Mouse (Mus musculus) E14TG2a.4 (cell line): ENCODE measurements around the gene Kif14.

Experiments used
- H3K27me3 ChIP-seq: 2 replicates; pipeline ENCODE4 v1.6.1; 2014; ENCODE audit warnings: low read length, control low read depth; ENCODE audit not compliant: insufficient read depth
- H3K36me3 ChIP-seq: 2 replicates; pipeline ENCODE4 v1.6.1; 2014; ENCODE audit warnings: low read length, control low read depth; ENCODE audit not compliant: insufficient read depth
- H3K4me1 ChIP-seq: replicated peaks from 2 replicates; pipeline ENCODE4 v1.6.1; 2014; ENCODE audit warnings: low read depth, low read length, control low read depth
- H3K4me3 ChIP-seq: replicated peaks from 2 replicates; pipeline ENCODE4 v1.5.1; 2014; ENCODE audit warnings: mild to moderate bottlenecking, low read length
- H3K9me3 ChIP-seq: 2 replicates; pipeline ENCODE4 v1.6.1; 2014; ENCODE audit warnings: low read length, control low read depth
- CTCF ChIP-seq: conservative IDR thresholded peaks from 2 replicates; pipeline ENCODE4 v1.5.1; 2014; ENCODE audit warnings: low read length
- NANOG ChIP-seq: IDR thresholded peaks from 2 replicates; pipeline ENCODE4 v1.6.1; 2014; ENCODE audit warnings: borderline replicate concordance, low read length, mixed read lengths
- POU5F1 ChIP-seq: IDR thresholded peaks from 2 replicates; pipeline ENCODE4 v1.6.1; 2014; ENCODE audit warnings: low read length, borderline replicate concordance

Kif14 gene

DNA sequence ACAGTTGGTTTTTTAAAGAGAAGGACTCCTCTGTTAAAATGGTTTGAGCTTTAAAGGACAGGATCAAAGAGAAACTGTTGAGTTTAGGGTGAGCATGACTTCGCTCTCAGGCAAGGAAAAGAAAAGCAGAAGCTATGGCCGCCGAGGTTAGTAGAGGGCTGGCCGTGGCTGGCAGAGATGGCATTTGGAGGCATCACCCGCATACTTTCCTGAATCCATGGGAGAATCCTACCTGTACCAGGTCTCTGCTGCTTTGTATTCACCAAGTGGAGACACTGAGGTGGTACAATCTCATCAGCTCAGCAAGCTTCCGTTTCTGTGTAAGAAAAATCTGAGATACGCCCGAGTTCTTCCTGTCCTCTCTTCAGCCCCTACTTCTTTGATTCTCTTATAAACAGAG is 114.1 kb downstream of the Kif14 start:
- Histone ChIP-seq H3K4me1 (peaks cover 69% of the 10 kb centered on the region), H3K4me3 (no peak overlapping the region), H3K36me3 (peaks cover 52% of the 10 kb centered on the region), H3K27me3 (no peaks in the 10 kb centered on the region), H3K9me3 (no peaks in the 10 kb centered on the region)
- TF ChIP-seq POU5F1 (no peak), NANOG (no peak), CTCF (no peak)
